Mouse (Mus musculus): Measurements from ENCODE around the gene 1110065P20Rik. TPM values are rescaled to one million over a fixed set of nuclear protein-coding genes. Genes with fewer than 3 reads are reported as not detected.

1110065P20Rik gene
- polyA plus RNA-seq, 1 experiment from 2014 or later, result 53.6 TPM

GRCm38 (mm10) chr4:124882151-124882729, 31.2 kb upstream of the 1110065P20Rik start:
- ATAC-seq (ENCODE audit: low FRiP score, low TSS enrichment), result peak; percentile 37; the same call in 1 of the 2 replicates
- Histone ChIP-seq H3K4me1 (ENCODE audit: control insufficient read depth, insufficient read depth, low read length) (no peaks in the 10 kb centered on the region), H3K9me3 (ENCODE audit: control insufficient read depth, low read length) (no peaks in the 10 kb centered on the region), H3K4me2 (replicated peaks; ENCODE audit: low read depth, low read length) (peak overlapping the region; percentile 52; the same call in 1 of the 2 replicates), H3K27me3 (ENCODE audit: control insufficient read depth, insufficient read depth, low read length) (peaks cover 65% of the 10 kb centered on the region), H3K36me3 (ENCODE audit: control insufficient read depth, insufficient read depth, low read length) (no peaks in the 10 kb centered on the region), H3K4me3 (ENCODE audit: low read length) (peak overlapping the region; percentile 36; the same call in 1 of the 2 replicates), H3K27ac (ENCODE audit: low read depth, low read length) (no peak overlapping the region), H3K9ac (ENCODE audit: low read depth, low read length) (no peak overlapping the region)
- WGBS, result under 1% methylated on average over 37 of the region's 37 CpGs

- Histone ChIP-seq H3K4me2 (replicated peaks; ENCODE audit: low read depth, low read length) (peak overlapping the region; percentile 52), H3K4me1 (ENCODE audit: control insufficient read depth, insufficient read depth, low read length) (no peaks in the 10 kb centered on the region), H3K4me3 (ENCODE audit: low read length) (peak overlapping the region; percentile 36), H3K9me3 (ENCODE audit: control insufficient read depth, low read length) (no peaks in the 10 kb centered on the region), H3K27me3 (ENCODE audit: control insufficient read depth, insufficient read depth, low read length) (peaks cover 63% of the 10 kb centered on the region), H3K9ac (ENCODE audit: low read depth, low read length) (no peak overlapping the region), H3K36me3 (ENCODE audit: control insufficient read depth, insufficient read depth, low read length) (no peaks in the 10 kb centered on the region), H3K27ac (ENCODE audit: low read depth, low read length) (no peak overlapping the region)
- under 1% methylated on average over 33 of the region's 37 CpGs for WGBS
- ATAC-seq (ENCODE audit: low FRiP score, low TSS enrichment), result peak; percentile 80; the same call in 1 of the 2 replicates
Measured at GRCm38 (mm10) chr4:124881341-124881908, 30.4 kb upstream of the 1110065P20Rik start.

DNA sequence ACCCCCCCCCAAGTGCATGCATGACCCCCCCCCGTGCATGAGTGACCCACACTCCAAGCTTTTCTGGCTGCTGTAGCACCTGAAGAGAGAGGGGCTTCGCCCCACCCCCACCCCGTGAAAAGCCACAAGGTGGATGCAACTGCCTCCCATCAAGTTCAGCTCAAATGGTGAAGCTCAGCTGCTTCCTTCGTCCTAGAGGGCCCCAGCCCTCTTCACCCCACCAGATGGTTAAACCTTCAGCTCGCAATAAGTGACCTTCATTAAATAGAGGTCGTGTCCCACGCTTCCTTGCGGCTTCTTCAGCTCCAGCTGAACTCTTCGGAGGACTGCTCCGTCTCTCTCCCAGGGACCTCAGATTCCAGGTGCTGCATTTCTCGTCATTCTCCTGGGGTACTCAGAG, 29.6 kb upstream of the 1110065P20Rik start, which contains the start of gene Epha10:
TSS of gene Epha10 (plus strand) at position 301 of the 400 bp plus-strand sequence.
- Histone ChIP-seq H3K9ac (ENCODE audit: low read depth, low read length) (no peak within 1 kb of the TSS), H3K4me1 (ENCODE audit: control insufficient read depth, insufficient read depth, low read length) (no peaks in the 10 kb centered on the region), H3K4me2 (replicated peaks; ENCODE audit: low read depth, low read length) (peak within 1 kb of the TSS; percentile 52), H3K27me3 (ENCODE audit: control insufficient read depth, insufficient read depth, low read length) (peaks cover 56% of the 10 kb centered on the region), H3K4me3 (ENCODE audit: low read length) (peak within 1 kb of the TSS; percentile 36), H3K27ac (ENCODE audit: low read depth, low read length) (no peak within 1 kb of the TSS), H3K9me3 (ENCODE audit: control insufficient read depth, low read length) (no peaks in the 10 kb centered on the region), H3K36me3 (ENCODE audit: control insufficient read depth, insufficient read depth, low read length) (no peaks in the 10 kb centered on the region)
- WGBS, result 4% methylated on average over 11 of the region's 11 CpGs
- no peak for ATAC-seq (ENCODE audit: low FRiP score, low TSS enrichment)

- Histone ChIP-seq H3K4me1 (ENCODE audit: control insufficient read depth, insufficient read depth, low read length) (no peaks in the 10 kb centered on the region), H3K9ac (ENCODE audit: low read depth, low read length) (no peak overlapping the region), H3K4me2 (replicated peaks; ENCODE audit: low read depth, low read length) (no peak overlapping the region), H3K27ac (ENCODE audit: low read depth, low read length) (no peak overlapping the region), H3K9me3 (ENCODE audit: control insufficient read depth, low read length) (peaks cover 3% of the 10 kb centered on the region; the same call in 1 of the 2 replicates), H3K36me3 (ENCODE audit: control insufficient read depth, insufficient read depth, low read length) (no peaks in the 10 kb centered on the region), H3K27me3 (ENCODE audit: control insufficient read depth, insufficient read depth, low read length) (no peaks in the 10 kb centered on the region), H3K4me3 (ENCODE audit: low read length) (no peak overlapping the region)
- ATAC-seq (ENCODE audit: low FRiP score, low TSS enrichment), result no peak
- WGBS, result 90% methylated on average over 1 of the region's 1 CpGs
Measured at GRCm38 (mm10) chr4:124872719-124873118, 21.7 kb upstream of the 1110065P20Rik start.

DNA sequence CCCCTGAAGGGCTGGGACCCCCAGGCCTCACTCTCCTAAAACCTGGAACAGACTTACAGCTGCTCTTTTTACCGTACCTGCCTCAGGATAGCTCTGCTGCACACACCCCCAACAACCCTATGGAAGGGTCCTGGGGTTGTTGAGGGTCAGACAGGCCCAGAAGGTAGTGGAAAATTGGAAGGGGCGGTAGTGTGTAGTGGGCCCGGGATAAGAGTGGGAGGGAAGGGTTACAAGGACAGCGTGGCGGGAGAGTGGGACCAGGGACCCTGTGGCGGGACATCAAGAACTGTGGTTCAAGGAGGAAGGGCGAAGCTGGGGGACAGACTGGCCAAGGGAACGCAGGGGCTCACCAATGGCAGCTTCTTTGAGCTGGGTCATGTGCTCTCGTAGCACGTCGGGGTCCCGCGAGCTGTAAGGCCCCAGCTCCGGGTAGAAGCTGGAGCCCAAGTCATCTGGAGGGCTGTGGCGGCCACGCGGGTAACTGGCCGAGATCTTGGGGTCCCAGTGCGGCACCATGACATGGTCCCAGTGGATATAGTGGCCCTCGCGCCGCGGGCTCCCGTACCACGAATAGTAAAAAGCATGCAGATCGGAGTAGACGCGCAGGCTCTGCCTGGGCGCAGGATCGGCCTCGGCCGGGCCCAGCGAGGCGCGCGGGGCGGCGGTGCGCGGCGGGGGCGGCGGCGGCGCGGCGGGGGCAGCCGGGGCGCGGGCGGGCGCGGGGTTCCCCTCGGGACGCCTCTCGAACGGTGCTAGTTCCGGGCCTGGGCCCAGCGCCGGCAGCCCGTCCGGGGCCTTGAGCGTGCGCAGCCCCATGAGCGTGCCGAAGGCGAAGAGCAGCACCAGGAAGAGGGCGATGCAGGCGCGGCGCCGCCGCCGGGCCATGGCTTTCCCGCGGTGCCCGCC, 10.5 kb upstream of the 1110065P20Rik start, which contains the start of gene Maneal:
TSS of gene Maneal (minus strand) at position 889 of the 906 bp plus-strand sequence.
- peak; percentile 44; the same call in 1 of the 2 replicates for ATAC-seq (ENCODE audit: low FRiP score, low TSS enrichment)

DNA sequence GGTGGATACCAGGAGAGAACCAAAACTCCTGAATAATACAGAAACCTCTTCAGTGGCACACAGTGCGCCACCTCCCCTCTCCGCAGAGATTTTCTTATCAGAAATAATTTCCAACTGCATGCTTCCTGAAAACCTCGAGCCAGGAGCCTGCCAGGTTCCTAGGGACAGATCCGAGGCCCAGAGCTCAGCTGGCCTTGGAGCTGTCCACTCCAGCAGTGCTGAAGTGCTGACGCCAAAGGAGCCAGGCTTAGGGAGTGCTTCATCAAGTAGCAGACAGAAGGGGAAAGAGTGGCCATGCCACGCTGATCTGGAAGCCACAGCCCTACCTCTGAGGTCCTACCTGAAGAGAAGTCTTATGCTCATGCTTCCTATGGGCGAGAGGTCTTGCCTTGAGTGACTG, 9.4 kb upstream of the 1110065P20Rik start:
- no peak for ATAC-seq (ENCODE audit: low FRiP score, low TSS enrichment)
- no peaks in the 10 kb centered on the region for H3K9me3 ChIP-seq (ENCODE audit: control insufficient read depth, low read length)

More for the DNA sequence above, 10.5 kb upstream of the 1110065P20Rik start, which contains the start of gene Maneal:
- H3K4me3 ChIP-seq (ENCODE audit: low read length), result peak within 1 kb of the TSS; percentile 48
- WGBS, result 5% methylated on average over 50 of the region's 77 CpGs
- no peak within 1 kb of the TSS for H3K27ac ChIP-seq (ENCODE audit: low read depth, low read length)
- peak within 1 kb of the TSS; percentile 45; the same call in 1 of the 2 replicates for H3K9ac ChIP-seq (ENCODE audit: low read depth, low read length)
- peaks cover 6% of the 10 kb centered on the region; the same call in 1 of the 2 replicates for H3K36me3 ChIP-seq (ENCODE audit: control insufficient read depth, insufficient read depth, low read length)
- H3K4me2 ChIP-seq (replicated peaks; ENCODE audit: low read depth, low read length), result peak within 1 kb of the TSS; percentile 89
- no peaks in the 10 kb centered on the region for H3K9me3 ChIP-seq (ENCODE audit: control insufficient read depth, low read length)
- H3K4me1 ChIP-seq (ENCODE audit: control insufficient read depth, insufficient read depth, low read length), result peaks cover 4% of the 10 kb centered on the region; the same call in 1 of the 2 replicates
- H3K27me3 ChIP-seq (ENCODE audit: control insufficient read depth, insufficient read depth, low read length), result peaks cover 31% of the 10 kb centered on the region

DNA sequence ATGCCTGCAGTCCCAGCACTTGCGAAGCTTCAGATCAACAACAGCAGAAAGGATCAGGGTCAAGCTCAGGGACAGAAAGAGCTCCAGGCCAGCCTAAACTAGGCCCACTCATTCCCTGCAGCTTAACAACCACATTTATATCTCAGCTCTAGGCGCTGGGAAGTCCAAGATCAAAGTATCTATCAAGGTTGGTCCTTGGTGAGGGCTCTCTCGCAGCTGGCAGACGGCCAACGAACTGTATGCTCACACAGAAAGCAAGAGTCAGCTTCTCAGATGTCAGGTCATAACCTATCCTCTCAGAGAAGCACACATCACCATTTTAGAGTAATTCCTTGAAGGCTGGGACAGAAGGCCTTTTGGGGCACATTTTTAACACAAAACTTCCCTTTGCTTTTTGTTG, 7.4 kb upstream of the 1110065P20Rik start:
- WGBS, result 52% methylated on average over 5 of the region's 5 CpGs

More for the DNA sequence above, 9.4 kb upstream of the 1110065P20Rik start:
- WGBS, result 13% methylated on average over 7 of the region's 7 CpGs
- Histone ChIP-seq H3K36me3 (ENCODE audit: control insufficient read depth, insufficient read depth, low read length) (peaks cover 16% of the 10 kb centered on the region), H3K4me2 (replicated peaks; ENCODE audit: low read depth, low read length) (no peak overlapping the region), H3K4me1 (ENCODE audit: control insufficient read depth, insufficient read depth, low read length) (peaks cover 4% of the 10 kb centered on the region; the same call in 1 of the 2 replicates), H3K9ac (ENCODE audit: low read depth, low read length) (no peak overlapping the region), H3K4me3 (ENCODE audit: low read length) (no peak overlapping the region), H3K27me3 (ENCODE audit: control insufficient read depth, insufficient read depth, low read length) (peaks cover 31% of the 10 kb centered on the region), H3K27ac (ENCODE audit: low read depth, low read length) (no peak overlapping the region)

DNA sequence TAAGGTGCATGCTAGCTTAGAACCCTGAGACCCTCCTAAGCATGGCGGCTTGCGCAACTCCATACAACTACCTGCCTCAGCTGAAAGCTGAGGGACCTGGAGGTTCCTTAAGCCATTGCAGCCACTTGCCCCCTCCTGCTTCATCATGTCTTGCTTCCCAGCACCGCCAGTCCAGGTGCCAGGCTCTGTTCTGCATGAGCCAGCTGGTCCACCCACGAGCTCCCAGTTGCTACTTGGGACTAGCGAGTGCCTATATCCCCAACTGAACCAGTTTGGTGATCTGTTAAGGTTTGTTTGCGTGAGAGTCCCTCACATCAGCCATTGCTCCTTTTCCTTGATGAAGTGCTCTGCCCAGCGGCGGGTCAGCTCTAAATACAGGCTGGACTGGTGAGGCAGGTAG, 5.3 kb upstream of the 1110065P20Rik start:
- peaks cover 38% of the 10 kb centered on the region for H3K36me3 ChIP-seq (ENCODE audit: control insufficient read depth, insufficient read depth, low read length)
- H3K27ac ChIP-seq (ENCODE audit: low read depth, low read length), result no peak overlapping the region
- 96% methylated on average over 8 of the region's 8 CpGs for WGBS
- no peak overlapping the region for H3K4me2 ChIP-seq (replicated peaks; ENCODE audit: low read depth, low read length)
- H3K9ac ChIP-seq (ENCODE audit: low read depth, low read length), result no peak overlapping the region
- no peak overlapping the region for H3K4me3 ChIP-seq (ENCODE audit: low read length)
- H3K4me1 ChIP-seq (ENCODE audit: control insufficient read depth, insufficient read depth, low read length), result peaks cover 14% of the 10 kb centered on the region
- ATAC-seq (ENCODE audit: low FRiP score, low TSS enrichment), result no peak
- H3K9me3 ChIP-seq (ENCODE audit: control insufficient read depth, low read length), result no peaks in the 10 kb centered on the region
- H3K27me3 ChIP-seq (ENCODE audit: control insufficient read depth, insufficient read depth, low read length), result peaks cover 9% of the 10 kb centered on the region

More for the DNA sequence above, 7.4 kb upstream of the 1110065P20Rik start:
- Histone ChIP-seq H3K9me3 (ENCODE audit: control insufficient read depth, low read length) (no peaks in the 10 kb centered on the region), H3K4me2 (replicated peaks; ENCODE audit: low read depth, low read length) (no peak overlapping the region), H3K36me3 (ENCODE audit: control insufficient read depth, insufficient read depth, low read length) (peaks cover 32% of the 10 kb centered on the region), H3K4me3 (ENCODE audit: low read length) (no peak overlapping the region), H3K9ac (ENCODE audit: low read depth, low read length) (no peak overlapping the region), H3K4me1 (ENCODE audit: control insufficient read depth, insufficient read depth, low read length) (peaks cover 4% of the 10 kb centered on the region; the same call in 1 of the 2 replicates), H3K27ac (ENCODE audit: low read depth, low read length) (no peak overlapping the region), H3K27me3 (ENCODE audit: control insufficient read depth, insufficient read depth, low read length) (peaks cover 27% of the 10 kb centered on the region)
- no peak for ATAC-seq (ENCODE audit: low FRiP score, low TSS enrichment)
